Mouse (Mus musculus) limb, embryonic 10.5 days (tissue): ENCODE data around the gene Slc12a5. TPM values are rescaled to one million over a fixed set of nuclear protein-coding genes. Genes with fewer than 3 reads are reported as not detected.

Experiments used
- DNase-seq: peaks from one replicate; pipeline ENCODE4 v3.0.0-alpha.2; 2017; ENCODE audit warnings: low spot score
- H3K27ac ChIP-seq: fragments of 300-500 bp; sonication (generic); 2 replicates; pipeline ENCODE4 v1.5.1; 2016; ENCODE audit warnings: mild to moderate bottlenecking
- H3K27me3 ChIP-seq: fragments of 300-500 bp; sonication (generic); 2 replicates; pipeline ENCODE4 v1.6.1; 2016; ENCODE audit warnings: low read depth, mild to moderate bottlenecking; ENCODE audit not compliant: poor library complexity, severe bottlenecking
- H3K36me3 ChIP-seq: fragments of 300-500 bp; sonication (generic); 2 replicates; pipeline ENCODE4 v1.6.1; 2016; ENCODE audit warnings: mild to moderate bottlenecking, moderate library complexity
- H3K4me1 ChIP-seq: fragments of 300-500 bp; sonication (generic); 2 replicates; pipeline ENCODE4 v1.6.1; 2016
- H3K4me3 ChIP-seq: fragments of 300-500 bp; sonication (generic); 2 replicates; pipeline ENCODE4 v1.5.1; 2016; ENCODE audit warnings: mild to moderate bottlenecking, moderate library complexity
- H3K9me3 ChIP-seq: fragments of 300-500 bp; sonication (generic); replicated peaks from 2 replicates; pipeline ENCODE4 v1.6.1; 2016; ENCODE audit warnings: mild to moderate bottlenecking
- WGBS: fragments of 180-500 bp; shearing (Covaris S2); methylation state at CpG from one replicate; pipeline ENCODE4 v1.1.7; 2016; 5-methylcytosine and 5-hydroxymethylcytosine counted together
- polyA plus RNA-seq: library from polyadenylated mRNA; unstranded; fragments of >200 nt; fragmentation: Nextera tagmentation; extraction: Ambion mirVana; gene quantifications from 2 replicates; pipeline ENCODE4 v1.2.1, GENCODE M21; 2016

Gene Slc12a5
- polyA plus RNA-seq, 1 experiment from 2014 or later, result 0.83 TPM

- H3K4me1 ChIP-seq, result peaks cover 26% of the 10 kb centered on the region
- 66% methylated on average over 11 of the region's 11 CpGs for WGBS
- peaks cover 82% of the 10 kb centered on the region for H3K27me3 ChIP-seq
Observed at GRCm38 (mm10) chr2:164995976-164996375, 35.4 kb downstream of the Slc12a5 start.

GRCm38 (mm10) chr2:164996848-164997720 lies 36.5 kb downstream of the Slc12a5 start:
- H3K4me3 ChIP-seq, result peak overlapping the region; percentile 50
- peak overlapping the region; percentile 6; the same call in 1 of the 2 replicates for H3K27ac ChIP-seq
- peaks cover 41% of the 10 kb centered on the region for H3K36me3 ChIP-seq
- peaks cover 88% of the 10 kb centered on the region for H3K27me3 ChIP-seq
- H3K4me1 ChIP-seq, result peaks cover 26% of the 10 kb centered on the region
- H3K9me3 ChIP-seq, result no peaks in the 10 kb centered on the region
- WGBS, result 11% methylated on average over 49 of the region's 49 CpGs
- peak; percentile 53 for DNase-seq

More at GRCm38 (mm10) chr2:164995976-164996375, 35.4 kb downstream of the Slc12a5 start:
- peaks cover 30% of the 10 kb centered on the region for H3K36me3 ChIP-seq
- no peaks in the 10 kb centered on the region for H3K9me3 ChIP-seq
- H3K4me3 ChIP-seq, result no peak overlapping the region
- DNase-seq, result no peak
- no peak overlapping the region for H3K27ac ChIP-seq

- no peaks in the 10 kb centered on the region for H3K9me3 ChIP-seq
- H3K4me3 ChIP-seq, result peak overlapping the region; percentile 50
- peaks cover 49% of the 10 kb centered on the region for H3K36me3 ChIP-seq
- peak overlapping the region; percentile 6; the same call in 1 of the 2 replicates for H3K27ac ChIP-seq
- peaks cover 82% of the 10 kb centered on the region for H3K27me3 ChIP-seq
- DNase-seq, result no peak
- peaks cover 26% of the 10 kb centered on the region for H3K4me1 ChIP-seq
- whole genome bisulfite sequencing, result 1% methylated on average over 52 of the region's 52 CpGs
Observed at GRCm38 (mm10) chr2:164997721-164998428, 37.3 kb downstream of the Slc12a5 start.

- no peak for DNase-seq
- no peaks in the 10 kb centered on the region for H3K9me3 ChIP-seq
- no peak overlapping the region for H3K4me3 ChIP-seq
Observed at GRCm38 (mm10) chr2:165001958-165002357, 41.4 kb downstream of the Slc12a5 start.

GRCm38 (mm10) chr2:165003108-165003507 lies 42.5 kb downstream of the Slc12a5 start:
- Histone ChIP-seq H3K36me3 (peaks cover 99% of the 10 kb centered on the region), H3K27ac (no peak overlapping the region), H3K4me3 (no peak overlapping the region), H3K9me3 (no peaks in the 10 kb centered on the region), H3K27me3 (peaks cover 34% of the 10 kb centered on the region), H3K4me1 (peaks cover 8% of the 10 kb centered on the region)
- 88% methylated on average over 3 of the region's 3 CpGs for WGBS
- no peak for DNase-seq

More at GRCm38 (mm10) chr2:165001958-165002357, 41.4 kb downstream of the Slc12a5 start:
- peaks cover 18% of the 10 kb centered on the region for H3K4me1 ChIP-seq
- H3K27me3 ChIP-seq, result peaks cover 46% of the 10 kb centered on the region
- 92% methylated on average over 13 of the region's 13 CpGs for WGBS
- no peak overlapping the region for H3K27ac ChIP-seq
- H3K36me3 ChIP-seq, result peaks cover 88% of the 10 kb centered on the region

GRCm38 (mm10) chr2:165004237-165004636 lies 43.6 kb downstream of the Slc12a5 start:
- WGBS, result 82% methylated on average over 10 of the region's 10 CpGs
- no peaks in the 10 kb centered on the region for H3K4me1 ChIP-seq
- no peak overlapping the region for H3K4me3 ChIP-seq
- DNase-seq, result no peak
- H3K36me3 ChIP-seq, result peaks cover 100% of the 10 kb centered on the region
- H3K27ac ChIP-seq, result no peak overlapping the region
- no peaks in the 10 kb centered on the region for H3K9me3 ChIP-seq
- peaks cover 23% of the 10 kb centered on the region for H3K27me3 ChIP-seq

GRCm38 (mm10) chr2:165006813-165007212 lies 46.2 kb downstream of the Slc12a5 start:
- H3K27ac ChIP-seq, result no peak overlapping the region
- no peaks in the 10 kb centered on the region for H3K4me1 ChIP-seq
- WGBS, result 94% methylated on average over 4 of the region's 4 CpGs
- no peak overlapping the region for H3K4me3 ChIP-seq
- no peaks in the 10 kb centered on the region for H3K9me3 ChIP-seq
- H3K27me3 ChIP-seq, result 0 out of 2 replicates have a peak, but pooled peaks cover under 1% of the 10 kb centered on the region
- H3K36me3 ChIP-seq, result peaks cover 100% of the 10 kb centered on the region
- DNase-seq, result no peak

- H3K36me3 ChIP-seq, result peaks cover 100% of the 10 kb centered on the region
- H3K9me3 ChIP-seq, result no peaks in the 10 kb centered on the region
- 97% methylated on average over 1 of the region's 1 CpGs for WGBS
- H3K27ac ChIP-seq, result no peak overlapping the region
- H3K4me3 ChIP-seq, result no peak overlapping the region
- H3K27me3 ChIP-seq, result no peaks in the 10 kb centered on the region
- H3K4me1 ChIP-seq, result no peaks in the 10 kb centered on the region
- no peak for DNase-seq
Observed at GRCm38 (mm10) chr2:165007986-165008385, 47.4 kb downstream of the Slc12a5 start.

GRCm38 (mm10) chr2:165009161-165009560 lies 48.6 kb downstream of the Slc12a5 start:
- Histone ChIP-seq H3K27ac (no peak overlapping the region), H3K36me3 (peaks cover 99% of the 10 kb centered on the region), H3K4me1 (no peaks in the 10 kb centered on the region), H3K4me3 (no peak overlapping the region), H3K27me3 (no peaks in the 10 kb centered on the region), H3K9me3 (no peaks in the 10 kb centered on the region)
- 97% methylated on average over 14 of the region's 14 CpGs for WGBS
- no peak for DNase-seq

- no peak overlapping the region for H3K4me3 ChIP-seq
- H3K27ac ChIP-seq, result no peak overlapping the region
- 99% methylated on average over 2 of the region's 2 CpGs for WGBS
- no peaks in the 10 kb centered on the region for H3K27me3 ChIP-seq
- H3K36me3 ChIP-seq, result peaks cover 99% of the 10 kb centered on the region
- DNase-seq, result no peak
- H3K9me3 ChIP-seq, result no peaks in the 10 kb centered on the region
- H3K4me1 ChIP-seq, result no peaks in the 10 kb centered on the region
Observed at GRCm38 (mm10) chr2:165009581-165009980, 49.0 kb downstream of the Slc12a5 start.

GRCm38 (mm10) chr2:165010351-165010750 lies 49.7 kb downstream of the Slc12a5 start:
- Histone ChIP-seq H3K9me3 (no peaks in the 10 kb centered on the region), H3K27ac (no peak overlapping the region), H3K4me1 (no peaks in the 10 kb centered on the region), H3K27me3 (no peaks in the 10 kb centered on the region), H3K4me3 (no peak overlapping the region), H3K36me3 (peaks cover 98% of the 10 kb centered on the region)
- DNase-seq, result no peak
- WGBS, result 89% methylated on average over 10 of the region's 10 CpGs

- no peak overlapping the region for H3K27ac ChIP-seq
- H3K9me3 ChIP-seq, result no peaks in the 10 kb centered on the region
- no peak overlapping the region for H3K4me3 ChIP-seq
- H3K4me1 ChIP-seq, result no peaks in the 10 kb centered on the region
- DNase-seq, result no peak
- H3K27me3 ChIP-seq, result no peaks in the 10 kb centered on the region
- peaks cover 91% of the 10 kb centered on the region for H3K36me3 ChIP-seq
- WGBS, result 96% methylated on average over 5 of the region's 5 CpGs
Observed at GRCm38 (mm10) chr2:165014935-165015334, 54.3 kb downstream of the Slc12a5 start.

- Histone ChIP-seq H3K4me1 (no peaks in the 10 kb centered on the region), H3K4me3 (no peak overlapping the region), H3K36me3 (peaks cover 69% of the 10 kb centered on the region), H3K9me3 (no peaks in the 10 kb centered on the region), H3K27me3 (no peaks in the 10 kb centered on the region), H3K27ac (no peak overlapping the region)
- no peak for DNase-seq
- WGBS, result 93% methylated on average over 3 of the region's 3 CpGs
Observed at GRCm38 (mm10) chr2:165020490-165020889, 59.9 kb downstream of the Slc12a5 start.
